Mouse (Mus musculus): Measurements from ENCODE around the gene Ampd2. TPM values are rescaled to one million over a fixed set of nuclear protein-coding genes. Genes with fewer than 3 reads are reported as not detected.

Ampd2 gene
- 45.1 and 45.7 TPM in 2 replicates for polyA plus RNA-seq (2014; fragmentation: Nextera tagmentation; extraction: Ambion mirVana)

DNA sequence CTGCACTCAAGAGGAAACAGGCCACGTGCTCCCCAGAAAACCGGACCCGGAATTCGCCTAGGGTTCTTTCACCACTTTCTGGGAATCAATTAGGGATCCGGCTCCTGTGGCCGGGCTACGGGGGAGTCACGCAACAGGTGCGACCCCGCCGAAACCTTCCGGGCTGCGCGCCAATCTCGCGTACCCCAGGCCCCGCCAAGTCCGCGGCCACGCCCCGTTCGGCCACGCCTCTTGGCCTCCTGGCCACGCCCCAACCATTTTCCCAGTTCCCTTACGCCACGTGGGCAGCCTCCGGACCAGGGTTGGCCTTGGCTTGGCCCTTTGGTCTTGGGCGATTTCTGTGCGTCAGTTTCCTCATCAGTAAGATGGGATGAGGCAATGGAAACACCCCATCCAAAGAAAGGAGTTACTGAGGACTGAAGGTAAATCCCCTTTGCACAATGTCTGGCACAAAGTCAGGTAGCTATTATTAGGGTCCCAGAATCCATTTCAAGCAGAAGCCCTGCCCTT, at the start of gene Ampd2:
Gene Ampd2, minus strand, starts transcription at position 182 of the 510 bp plus-strand sequence.
- peak; percentile 71 for ATAC-seq (replicated peaks; ENCODE audit: low FRiP score)
- Histone ChIP-seq H3K4me1 (replicated peaks; ENCODE audit: control insufficient read depth, insufficient read depth, low read length) (peaks cover 13% of the 10 kb centered on the region), H3K9ac (ENCODE audit: low read length) (peak within 1 kb of the TSS; percentile 56)

GRCm38 (mm10) chr3:108134701-108135100, 48.2 kb upstream of the Ampd2 start:
- no peaks in the 10 kb centered on the region for H3K27me3 ChIP-seq (ENCODE audit: control insufficient read depth, insufficient read depth, low read length)
- DNase-seq (ENCODE audit: low spot score) (no peak), ATAC-seq (replicated peaks; ENCODE audit: low FRiP score) (no peak)
- 87% methylated on average over 11 of the region's 11 CpGs for WGBS
- no peak overlapping the region for H3K27ac ChIP-seq (ENCODE audit: low read depth, low read length)
- H3K4me2 ChIP-seq (ENCODE audit: low read depth, low read length, severe bottlenecking) = no peak overlapping the region
- H3K9ac ChIP-seq (ENCODE audit: low read length) = no peak overlapping the region
- no peaks in the 10 kb centered on the region for H3K9me3 ChIP-seq (ENCODE audit: control insufficient read depth, low read length)
- H3K4me1 ChIP-seq (replicated peaks; ENCODE audit: control insufficient read depth, insufficient read depth, low read length) = no peaks in the 10 kb centered on the region
- H3K36me3 ChIP-seq (ENCODE audit: control insufficient read depth, insufficient read depth, low read length) = no peaks in the 10 kb centered on the region; the same call in 1 of the 2 replicates
- no peak overlapping the region for H3K4me3 ChIP-seq (ENCODE audit: low read depth, low read length)

More for the DNA sequence above, at the start of gene Ampd2:
- Histone ChIP-seq H3K27ac (ENCODE audit: low read depth, low read length) (peak within 1 kb of the TSS; percentile 67; the same call in 1 of the 2 replicates), H3K4me3 (ENCODE audit: low read depth, low read length) (peak within 1 kb of the TSS; percentile 57), H3K27me3 (ENCODE audit: control insufficient read depth, insufficient read depth, low read length) (no peaks in the 10 kb centered on the region), H3K4me2 (ENCODE audit: low read depth, low read length, severe bottlenecking) (peak within 1 kb of the TSS; percentile 91), H3K36me3 (ENCODE audit: control insufficient read depth, insufficient read depth, low read length) (no peaks in the 10 kb centered on the region), H3K9me3 (ENCODE audit: control insufficient read depth, low read length) (no peaks in the 10 kb centered on the region)
- WGBS = under 1% methylated on average over 29 of the region's 29 CpGs
- peak; percentile 90 for DNase-seq (ENCODE audit: low spot score)

- ATAC-seq (replicated peaks; ENCODE audit: low FRiP score) = no peak
- no peak overlapping the region for H3K4me3 ChIP-seq (ENCODE audit: low read depth, low read length)
- no peak for DNase-seq (ENCODE audit: low spot score)
- H3K9ac ChIP-seq (ENCODE audit: low read length) = no peak overlapping the region
- H3K27me3 ChIP-seq (ENCODE audit: control insufficient read depth, insufficient read depth, low read length) = no peaks in the 10 kb centered on the region
- 90% methylated on average over 1 of the region's 1 CpGs for WGBS
- no peaks in the 10 kb centered on the region for H3K9me3 ChIP-seq (ENCODE audit: control insufficient read depth, low read length)
- H3K27ac ChIP-seq (ENCODE audit: low read depth, low read length) = no peak overlapping the region
- H3K4me2 ChIP-seq (ENCODE audit: low read depth, low read length, severe bottlenecking) = no peak overlapping the region
- H3K4me1 ChIP-seq (replicated peaks; ENCODE audit: control insufficient read depth, insufficient read depth, low read length) = no peaks in the 10 kb centered on the region; the same call in 1 of the 2 replicates
- no peaks in the 10 kb centered on the region; the same call in 1 of the 2 replicates for H3K36me3 ChIP-seq (ENCODE audit: control insufficient read depth, insufficient read depth, low read length)
These were observed 46.0 kb upstream of the Ampd2 start for GRCm38 (mm10) chr3:108132484-108132883.

DNA sequence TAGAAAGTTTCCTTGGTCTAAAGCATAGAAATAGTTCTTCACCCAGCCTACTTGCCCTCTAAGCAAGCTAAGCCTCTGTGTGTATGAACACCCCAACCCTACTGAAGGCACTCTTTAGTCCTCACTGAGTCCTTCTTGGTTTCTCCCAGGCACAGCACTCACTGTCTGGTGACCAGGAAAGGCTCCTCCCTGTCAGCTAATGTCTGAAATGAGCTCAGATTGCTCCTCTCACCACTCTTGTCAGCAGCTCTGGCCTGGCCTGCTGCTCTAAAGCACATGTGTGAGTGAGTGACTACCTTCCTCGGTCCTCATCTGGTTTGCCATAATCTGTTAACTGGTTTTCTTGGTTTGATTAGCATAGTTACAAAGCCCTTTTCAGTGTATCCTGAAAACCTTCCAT, 45.4 kb upstream of the Ampd2 start:
- no peaks in the 10 kb centered on the region; the same call in 1 of the 2 replicates for H3K4me1 ChIP-seq (replicated peaks; ENCODE audit: control insufficient read depth, insufficient read depth, low read length)
- H3K27ac ChIP-seq (ENCODE audit: low read depth, low read length) = no peak overlapping the region
- H3K27me3 ChIP-seq (ENCODE audit: control insufficient read depth, insufficient read depth, low read length) = no peaks in the 10 kb centered on the region
- H3K36me3 ChIP-seq (ENCODE audit: control insufficient read depth, insufficient read depth, low read length) = no peaks in the 10 kb centered on the region
- no peak overlapping the region for H3K4me2 ChIP-seq (ENCODE audit: low read depth, low read length, severe bottlenecking)
- H3K9ac ChIP-seq (ENCODE audit: low read length) = no peak overlapping the region
- no peak overlapping the region for H3K4me3 ChIP-seq (ENCODE audit: low read depth, low read length)
- DNase-seq (ENCODE audit: low spot score) (no peak), ATAC-seq (replicated peaks; ENCODE audit: low FRiP score) (no peak)
- 88% methylated on average over 1 of the region's 1 CpGs for WGBS
- no peaks in the 10 kb centered on the region for H3K9me3 ChIP-seq (ENCODE audit: control insufficient read depth, low read length)

DNA sequence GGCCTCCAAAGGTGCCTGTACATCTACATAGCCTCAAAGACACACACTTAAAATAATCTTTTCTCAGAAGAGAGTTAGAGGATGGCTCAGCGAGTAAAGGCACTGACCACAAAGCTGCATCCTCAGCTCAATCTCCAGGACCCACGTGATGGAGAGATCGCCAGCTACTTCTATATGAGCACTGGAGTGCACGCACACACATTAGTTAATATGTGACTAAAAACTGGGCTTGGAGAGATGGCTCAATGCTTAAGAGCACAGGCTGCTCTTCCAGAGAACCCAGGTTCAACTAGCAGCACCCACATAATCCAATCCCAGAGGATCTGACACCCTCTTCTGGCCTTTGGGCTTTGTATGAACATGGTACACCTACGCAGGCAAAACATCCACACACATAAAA, 44.8 kb upstream of the Ampd2 start:
- no peak for ATAC-seq (replicated peaks; ENCODE audit: low FRiP score)
- no peak overlapping the region for H3K9ac ChIP-seq (ENCODE audit: low read length)

DNA sequence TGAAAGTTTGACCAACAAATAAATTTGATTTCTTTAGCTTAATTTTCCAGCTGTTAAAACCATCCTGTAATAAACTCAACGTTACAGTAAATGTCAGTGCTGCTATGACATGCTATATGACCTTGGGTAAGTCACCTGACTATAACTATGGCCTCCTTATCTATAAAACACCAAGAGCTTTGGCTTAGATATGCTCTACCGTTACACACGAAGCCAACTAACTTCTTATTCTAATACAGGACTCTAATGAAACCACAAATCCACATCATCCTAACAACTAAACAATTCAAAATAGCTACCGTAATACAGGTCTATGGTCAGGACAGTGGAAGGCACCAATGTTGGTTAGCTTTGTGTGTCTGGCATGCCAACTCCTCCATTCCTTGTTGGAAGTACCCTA, 43.4 kb upstream of the Ampd2 start:
- Histone ChIP-seq H3K27ac (ENCODE audit: low read depth, low read length) (no peak overlapping the region), H3K9me3 (ENCODE audit: control insufficient read depth, low read length) (no peaks in the 10 kb centered on the region), H3K4me3 (ENCODE audit: low read depth, low read length) (no peak overlapping the region), H3K9ac (ENCODE audit: low read length) (no peak overlapping the region), H3K4me2 (ENCODE audit: low read depth, low read length, severe bottlenecking) (no peak overlapping the region), H3K36me3 (ENCODE audit: control insufficient read depth, insufficient read depth, low read length) (no peaks in the 10 kb centered on the region), H3K4me1 (replicated peaks; ENCODE audit: control insufficient read depth, insufficient read depth, low read length) (no peaks in the 10 kb centered on the region; the same call in 1 of the 2 replicates), H3K27me3 (ENCODE audit: control insufficient read depth, insufficient read depth, low read length) (no peaks in the 10 kb centered on the region)
- ATAC-seq (replicated peaks; ENCODE audit: low FRiP score) (no peak), DNase-seq (ENCODE audit: low spot score) (no peak)
- WGBS = 92% methylated on average over 4 of the region's 4 CpGs

More for the DNA sequence above, 44.8 kb upstream of the Ampd2 start:
- Histone ChIP-seq H3K4me2 (ENCODE audit: low read depth, low read length, severe bottlenecking) (no peak overlapping the region), H3K27me3 (ENCODE audit: control insufficient read depth, insufficient read depth, low read length) (no peaks in the 10 kb centered on the region), H3K4me1 (replicated peaks; ENCODE audit: control insufficient read depth, insufficient read depth, low read length) (no peaks in the 10 kb centered on the region; the same call in 1 of the 2 replicates), H3K36me3 (ENCODE audit: control insufficient read depth, insufficient read depth, low read length) (no peaks in the 10 kb centered on the region), H3K4me3 (ENCODE audit: low read depth, low read length) (no peak overlapping the region), H3K27ac (ENCODE audit: low read depth, low read length) (no peak overlapping the region), H3K9me3 (ENCODE audit: control insufficient read depth, low read length) (no peaks in the 10 kb centered on the region)
- 94% methylated on average over 5 of the region's 5 CpGs for WGBS
- no peak for DNase-seq (ENCODE audit: low spot score)

DNA sequence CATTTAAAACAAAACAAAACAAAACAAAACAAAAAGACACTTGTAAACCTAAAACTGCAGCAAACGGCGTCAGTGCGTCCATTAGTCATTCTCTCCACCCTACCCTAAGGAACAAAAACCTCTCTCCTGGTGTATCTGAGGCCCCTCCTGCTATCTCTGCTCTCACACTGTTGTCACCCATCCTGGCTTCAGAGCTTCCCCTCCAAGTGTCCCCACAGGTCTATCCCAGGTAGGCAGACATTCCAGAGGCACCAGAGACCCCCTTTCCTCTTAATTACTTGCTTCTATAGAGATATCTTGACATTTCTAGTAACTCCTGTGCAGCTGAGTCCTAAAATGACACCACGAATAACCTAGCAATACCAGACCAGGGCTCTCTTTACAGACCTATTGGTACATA, 42.9 kb upstream of the Ampd2 start:
- H3K36me3 ChIP-seq (ENCODE audit: control insufficient read depth, insufficient read depth, low read length) = no peaks in the 10 kb centered on the region
- no peak for DNase-seq (ENCODE audit: low spot score)
- no peak overlapping the region for H3K9ac ChIP-seq (ENCODE audit: low read length)
- no peaks in the 10 kb centered on the region for H3K27me3 ChIP-seq (ENCODE audit: control insufficient read depth, insufficient read depth, low read length)
- no peak for ATAC-seq (replicated peaks; ENCODE audit: low FRiP score)
- no peak overlapping the region for H3K27ac ChIP-seq (ENCODE audit: low read depth, low read length)
- 92% methylated on average over 4 of the region's 4 CpGs for WGBS
- no peak overlapping the region for H3K4me2 ChIP-seq (ENCODE audit: low read depth, low read length, severe bottlenecking)
- H3K4me3 ChIP-seq (ENCODE audit: low read depth, low read length) = no peak overlapping the region
- H3K4me1 ChIP-seq (replicated peaks; ENCODE audit: control insufficient read depth, insufficient read depth, low read length) = no peaks in the 10 kb centered on the region; the same call in 1 of the 2 replicates
- no peaks in the 10 kb centered on the region for H3K9me3 ChIP-seq (ENCODE audit: control insufficient read depth, low read length)

DNA sequence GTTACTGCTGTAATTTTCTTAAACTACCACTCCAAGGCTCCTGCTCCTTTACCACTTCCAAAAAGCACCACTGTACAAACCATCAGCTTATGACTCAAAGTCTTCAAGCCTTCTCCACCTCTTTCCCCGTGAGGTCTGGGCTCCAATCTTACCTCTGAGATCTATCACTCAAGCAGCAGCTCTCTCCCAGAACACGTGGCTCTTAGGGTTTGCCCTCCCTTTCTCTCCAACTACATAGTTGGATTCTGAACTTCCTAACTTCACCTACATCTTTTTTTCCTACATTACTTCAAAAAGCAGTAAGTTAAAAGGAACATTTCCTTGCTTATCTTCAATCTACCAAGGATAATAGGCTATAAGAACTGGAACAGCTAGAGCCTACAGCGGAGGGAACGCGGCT, 42.1 kb upstream of the Ampd2 start:
- Histone ChIP-seq H3K4me3 (ENCODE audit: low read depth, low read length) (no peak overlapping the region), H3K9ac (ENCODE audit: low read length) (no peak overlapping the region), H3K9me3 (ENCODE audit: control insufficient read depth, low read length) (no peaks in the 10 kb centered on the region), H3K4me2 (ENCODE audit: low read depth, low read length, severe bottlenecking) (no peak overlapping the region), H3K4me1 (replicated peaks; ENCODE audit: control insufficient read depth, insufficient read depth, low read length) (no peaks in the 10 kb centered on the region; the same call in 1 of the 2 replicates), H3K36me3 (ENCODE audit: control insufficient read depth, insufficient read depth, low read length) (no peaks in the 10 kb centered on the region), H3K27ac (ENCODE audit: low read depth, low read length) (no peak overlapping the region), H3K27me3 (ENCODE audit: control insufficient read depth, insufficient read depth, low read length) (no peaks in the 10 kb centered on the region)
- WGBS = 81% methylated on average over 5 of the region's 5 CpGs
- ATAC-seq (replicated peaks; ENCODE audit: low FRiP score) = no peak
- no peak for DNase-seq (ENCODE audit: low spot score)

- H3K4me2 ChIP-seq (ENCODE audit: low read depth, low read length, severe bottlenecking) = no peak overlapping the region
- H3K9me3 ChIP-seq (ENCODE audit: control insufficient read depth, low read length) = no peaks in the 10 kb centered on the region
- no peak for ATAC-seq (replicated peaks; ENCODE audit: low FRiP score)
- no peak overlapping the region for H3K9ac ChIP-seq (ENCODE audit: low read length)
- no peaks in the 10 kb centered on the region; the same call in 1 of the 2 replicates for H3K4me1 ChIP-seq (replicated peaks; ENCODE audit: control insufficient read depth, insufficient read depth, low read length)
- H3K27ac ChIP-seq (ENCODE audit: low read depth, low read length) = no peak overlapping the region
- DNase-seq (ENCODE audit: low spot score) = no peak
- 91% methylated on average over 3 of the region's 3 CpGs for WGBS
- no peak overlapping the region for H3K4me3 ChIP-seq (ENCODE audit: low read depth, low read length)
- no peaks in the 10 kb centered on the region for H3K27me3 ChIP-seq (ENCODE audit: control insufficient read depth, insufficient read depth, low read length)
- no peaks in the 10 kb centered on the region; the same call in 1 of the 2 replicates for H3K36me3 ChIP-seq (ENCODE audit: control insufficient read depth, insufficient read depth, low read length)
These were observed 39.9 kb upstream of the Ampd2 start for GRCm38 (mm10) chr3:108126327-108126726.

Data from forebrain, embryonic 11.5 days (tissue).